Mouse (Mus musculus): ENCODE measurements at regions not wholly inside any gene's neighbourhood (a gene's known extent, or its start where the extent isn't known, plus 50 kb on each side); places are given as distances from the start of the nearest gene placed in this dataset.

GRCm38 (mm10) chr14:62117532-62117931, 174.9 kb upstream of the Rnaseh2b start:
- no peaks in the 10 kb centered on the region for H3K9me3 ChIP-seq (replicated peaks; ENCODE audit: control insufficient read depth, low read length, poor library complexity, severe bottlenecking)
- H3K4me3 ChIP-seq (ENCODE audit: low read depth, low read length) = no peak overlapping the region
- no peak overlapping the region for H3K4me2 ChIP-seq (ENCODE audit: low read length)
- no peak overlapping the region for H3K27ac ChIP-seq (ENCODE audit: low read length)
- no peak for ATAC-seq
- 92% methylated on average over 3 of the region's 3 CpGs for WGBS
- H3K27me3 ChIP-seq (ENCODE audit: control insufficient read depth, insufficient read depth, low read depth, low read length) = no peaks in the 10 kb centered on the region
- no peak overlapping the region for H3K9ac ChIP-seq (ENCODE audit: low read depth, low read length)
- H3K4me1 ChIP-seq (ENCODE audit: control insufficient read depth, insufficient read depth, low read length) = no peaks in the 10 kb centered on the region
- H3K36me3 ChIP-seq (ENCODE audit: control insufficient read depth, insufficient read depth, low read length) = no peaks in the 10 kb centered on the region

GRCm38 (mm10) chr14:62118542-62118953, 173.8 kb upstream of the Rnaseh2b start:
- no peak overlapping the region for H3K27ac ChIP-seq (ENCODE audit: low read length)
- H3K9ac ChIP-seq (ENCODE audit: low read depth, low read length) = no peak overlapping the region
- no peaks in the 10 kb centered on the region for H3K4me1 ChIP-seq (ENCODE audit: control insufficient read depth, insufficient read depth, low read length)
- no peak overlapping the region for H3K4me3 ChIP-seq (ENCODE audit: low read depth, low read length)
- ATAC-seq = no peak
- no peaks in the 10 kb centered on the region for H3K9me3 ChIP-seq (replicated peaks; ENCODE audit: control insufficient read depth, low read length, poor library complexity, severe bottlenecking)
- WGBS = 68% methylated on average over 2 of the region's 2 CpGs
- no peaks in the 10 kb centered on the region for H3K36me3 ChIP-seq (ENCODE audit: control insufficient read depth, insufficient read depth, low read length)
- no peak overlapping the region for H3K4me2 ChIP-seq (ENCODE audit: low read length)
- no peaks in the 10 kb centered on the region for H3K27me3 ChIP-seq (ENCODE audit: control insufficient read depth, insufficient read depth, low read depth, low read length)

GRCm38 (mm10) chr14:62128918-62129317, 163.5 kb upstream of the Rnaseh2b start:
- Histone ChIP-seq H3K27me3 (ENCODE audit: control insufficient read depth, insufficient read depth, low read depth, low read length) (no peaks in the 10 kb centered on the region), H3K36me3 (ENCODE audit: control insufficient read depth, insufficient read depth, low read length) (no peaks in the 10 kb centered on the region), H3K4me2 (ENCODE audit: low read length) (no peak overlapping the region), H3K9ac (ENCODE audit: low read depth, low read length) (no peak overlapping the region), H3K4me3 (ENCODE audit: low read depth, low read length) (no peak overlapping the region), H3K27ac (ENCODE audit: low read length) (no peak overlapping the region), H3K9me3 (replicated peaks; ENCODE audit: control insufficient read depth, low read length, poor library complexity, severe bottlenecking) (no peaks in the 10 kb centered on the region), H3K4me1 (ENCODE audit: control insufficient read depth, insufficient read depth, low read length) (no peaks in the 10 kb centered on the region)
- no peak for ATAC-seq
- 85% methylated on average over 6 of the region's 6 CpGs for WGBS

- Histone ChIP-seq H3K4me2 (ENCODE audit: low read length) (no peak overlapping the region), H3K4me3 (ENCODE audit: low read depth, low read length) (no peak overlapping the region), H3K36me3 (ENCODE audit: control insufficient read depth, insufficient read depth, low read length) (no peaks in the 10 kb centered on the region), H3K9ac (ENCODE audit: low read depth, low read length) (no peak overlapping the region), H3K4me1 (ENCODE audit: control insufficient read depth, insufficient read depth, low read length) (no peaks in the 10 kb centered on the region), H3K27ac (ENCODE audit: low read length) (no peak overlapping the region), H3K9me3 (replicated peaks; ENCODE audit: control insufficient read depth, low read length, poor library complexity, severe bottlenecking) (peaks cover 9% of the 10 kb centered on the region; the same call in 1 of the 2 replicates), H3K27me3 (ENCODE audit: control insufficient read depth, insufficient read depth, low read depth, low read length) (no peaks in the 10 kb centered on the region)
- ATAC-seq = no peak
- 80% methylated on average over 8 of the region's 8 CpGs for WGBS
Observed at GRCm38 (mm10) chr14:62132353-62132816, 160.0 kb upstream of the Rnaseh2b start.

GRCm38 (mm10) chr14:62137981-62138380, 154.4 kb upstream of the Rnaseh2b start:
- no peaks in the 10 kb centered on the region for H3K36me3 ChIP-seq (ENCODE audit: control insufficient read depth, insufficient read depth, low read length)
- H3K4me1 ChIP-seq (ENCODE audit: control insufficient read depth, insufficient read depth, low read length) = no peaks in the 10 kb centered on the region
- peaks cover 9% of the 10 kb centered on the region; the same call in 1 of the 2 replicates for H3K9me3 ChIP-seq (replicated peaks; ENCODE audit: control insufficient read depth, low read length, poor library complexity, severe bottlenecking)
- H3K4me2 ChIP-seq (ENCODE audit: low read length) = no peak overlapping the region
- H3K9ac ChIP-seq (ENCODE audit: low read depth, low read length) = no peak overlapping the region
- no peak overlapping the region for H3K4me3 ChIP-seq (ENCODE audit: low read depth, low read length)
- H3K27me3 ChIP-seq (ENCODE audit: control insufficient read depth, insufficient read depth, low read depth, low read length) = no peaks in the 10 kb centered on the region
- ATAC-seq = no peak
- H3K27ac ChIP-seq (ENCODE audit: low read length) = no peak overlapping the region
- WGBS = 87% methylated on average over 5 of the region's 5 CpGs

GRCm38 (mm10) chr14:62144385-62145030, 147.9 kb upstream of the Rnaseh2b start:
- no peak overlapping the region for H3K9ac ChIP-seq (ENCODE audit: low read depth, low read length)
- no peaks in the 10 kb centered on the region for H3K36me3 ChIP-seq (ENCODE audit: control insufficient read depth, insufficient read depth, low read length)
- H3K4me2 ChIP-seq (ENCODE audit: low read length) = no peak overlapping the region
- H3K27me3 ChIP-seq (ENCODE audit: control insufficient read depth, insufficient read depth, low read depth, low read length) = no peaks in the 10 kb centered on the region
- WGBS = 83% methylated on average over 17 of the region's 17 CpGs
- no peak overlapping the region for H3K27ac ChIP-seq (ENCODE audit: low read length)
- H3K4me1 ChIP-seq (ENCODE audit: control insufficient read depth, insufficient read depth, low read length) = no peaks in the 10 kb centered on the region
- H3K9me3 ChIP-seq (replicated peaks; ENCODE audit: control insufficient read depth, low read length, poor library complexity, severe bottlenecking) = no peaks in the 10 kb centered on the region
- H3K4me3 ChIP-seq (ENCODE audit: low read depth, low read length) = no peak overlapping the region
- no peak for ATAC-seq

GRCm38 (mm10) chr14:62157038-62157716, 135.2 kb upstream of the Rnaseh2b start:
- Histone ChIP-seq H3K36me3 (ENCODE audit: control insufficient read depth, insufficient read depth, low read length) (no peaks in the 10 kb centered on the region), H3K4me2 (ENCODE audit: low read length) (no peak overlapping the region), H3K27me3 (ENCODE audit: control insufficient read depth, insufficient read depth, low read depth, low read length) (no peaks in the 10 kb centered on the region), H3K27ac (ENCODE audit: low read length) (no peak overlapping the region), H3K9me3 (replicated peaks; ENCODE audit: control insufficient read depth, low read length, poor library complexity, severe bottlenecking) (no peaks in the 10 kb centered on the region), H3K4me1 (ENCODE audit: control insufficient read depth, insufficient read depth, low read length) (no peaks in the 10 kb centered on the region), H3K4me3 (ENCODE audit: low read depth, low read length) (no peak overlapping the region), H3K9ac (ENCODE audit: low read depth, low read length) (no peak overlapping the region)
- ATAC-seq = no peak
- WGBS = 77% methylated on average over 7 of the region's 7 CpGs

- WGBS = 77% methylated on average over 2 of the region's 2 CpGs
- no peaks in the 10 kb centered on the region for H3K9me3 ChIP-seq (replicated peaks; ENCODE audit: control insufficient read depth, low read length, poor library complexity, severe bottlenecking)
- H3K4me1 ChIP-seq (ENCODE audit: control insufficient read depth, insufficient read depth, low read length) = no peaks in the 10 kb centered on the region
- no peaks in the 10 kb centered on the region for H3K36me3 ChIP-seq (ENCODE audit: control insufficient read depth, insufficient read depth, low read length)
- no peaks in the 10 kb centered on the region for H3K27me3 ChIP-seq (ENCODE audit: control insufficient read depth, insufficient read depth, low read depth, low read length)
- ATAC-seq = no peak
- no peak overlapping the region for H3K4me3 ChIP-seq (ENCODE audit: low read depth, low read length)
- H3K9ac ChIP-seq (ENCODE audit: low read depth, low read length) = no peak overlapping the region
- no peak overlapping the region for H3K4me2 ChIP-seq (ENCODE audit: low read length)
- H3K27ac ChIP-seq (ENCODE audit: low read length) = no peak overlapping the region
Observed at GRCm38 (mm10) chr14:62159690-62160089, 132.7 kb upstream of the Rnaseh2b start.

GRCm38 (mm10) chr14:62163120-62163796, 129.1 kb upstream of the Rnaseh2b start:
- WGBS = 71% methylated on average over 12 of the region's 12 CpGs
- no peak overlapping the region for H3K4me3 ChIP-seq (ENCODE audit: low read depth, low read length)
- H3K4me1 ChIP-seq (ENCODE audit: control insufficient read depth, insufficient read depth, low read length) = peaks cover 6% of the 10 kb centered on the region; the same call in 1 of the 2 replicates
- H3K27ac ChIP-seq (ENCODE audit: low read length) = no peak overlapping the region
- no peaks in the 10 kb centered on the region for H3K27me3 ChIP-seq (ENCODE audit: control insufficient read depth, insufficient read depth, low read depth, low read length)
- H3K4me2 ChIP-seq (ENCODE audit: low read length) = no peak overlapping the region
- no peak overlapping the region for H3K9ac ChIP-seq (ENCODE audit: low read depth, low read length)
- H3K36me3 ChIP-seq (ENCODE audit: control insufficient read depth, insufficient read depth, low read length) = no peaks in the 10 kb centered on the region
- no peak for ATAC-seq
- no peaks in the 10 kb centered on the region for H3K9me3 ChIP-seq (replicated peaks; ENCODE audit: control insufficient read depth, low read length, poor library complexity, severe bottlenecking)
